Mouse (Mus musculus): Measurements from ENCODE around the gene Fam102a. TPM values are rescaled to one million over a fixed set of nuclear protein-coding genes. Genes with fewer than 3 reads are reported as not detected.

Fam102a gene
- polyA plus RNA-seq, 1 experiment from 2014 or later: 9.5 TPM

- ATAC-seq (ENCODE audit: low FRiP score, low read depth): no peak
Measured at GRCm38 (mm10) chr2:32520034-32520990, 14.8 kb upstream of the Fam102a start.

GRCm38 (mm10) chr2:32524536-32525031 lies 10.5 kb upstream of the Fam102a start:
- Histone ChIP-seq H3K4me3 (no peak overlapping the region), H3K4me2 (no peak overlapping the region), H3K27me3 (no peaks in the 10 kb centered on the region), H3K27ac (replicated peaks) (no peak overlapping the region), H3K9me3 (no peaks in the 10 kb centered on the region), H3K36me3 (no peaks in the 10 kb centered on the region), H3K9ac (no peak overlapping the region), H3K4me1 (replicated peaks) (no peaks in the 10 kb centered on the region)
- ATAC-seq (ENCODE audit: low FRiP score, low read depth): no peak
- 92% methylated on average over 13 of the region's 13 CpGs for WGBS

More at GRCm38 (mm10) chr2:32520034-32520990, 14.8 kb upstream of the Fam102a start:
- Histone ChIP-seq H3K27me3 (no peaks in the 10 kb centered on the region), H3K36me3 (no peaks in the 10 kb centered on the region), H3K4me3 (no peak overlapping the region), H3K9me3 (no peaks in the 10 kb centered on the region), H3K27ac (replicated peaks) (no peak overlapping the region), H3K9ac (no peak overlapping the region), H3K4me1 (replicated peaks) (no peaks in the 10 kb centered on the region), H3K4me2 (no peak overlapping the region)
- WGBS: 86% methylated on average over 8 of the region's 8 CpGs

DNA sequence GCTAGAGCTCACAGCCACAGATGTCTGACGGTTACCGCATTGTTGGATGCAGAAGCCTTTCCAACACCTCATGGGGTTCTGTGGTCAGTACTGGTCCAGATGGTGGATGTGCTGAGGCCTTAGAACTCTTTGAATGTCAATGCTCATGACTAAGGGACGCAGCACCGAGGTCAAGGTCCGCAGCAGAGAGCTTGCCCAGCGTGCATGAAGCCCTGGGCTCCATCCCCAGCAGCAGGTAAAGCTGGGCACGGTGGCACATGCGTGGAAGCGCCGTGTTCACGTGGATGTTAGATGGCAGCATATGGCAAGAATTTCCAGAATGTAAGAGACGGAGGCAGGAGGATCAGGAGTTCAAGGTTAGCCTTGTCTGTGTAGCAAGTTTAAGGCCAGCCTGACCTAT lies 9.3 kb upstream of the Fam102a start:
- H3K4me2 ChIP-seq: no peak overlapping the region
- H3K27ac ChIP-seq (replicated peaks): no peak overlapping the region
- H3K4me1 ChIP-seq (replicated peaks): no peaks in the 10 kb centered on the region
- 84% methylated on average over 12 of the region's 12 CpGs for WGBS
- no peaks in the 10 kb centered on the region for H3K9me3 ChIP-seq
- H3K27me3 ChIP-seq: no peaks in the 10 kb centered on the region
- no peak for ATAC-seq (ENCODE audit: low FRiP score, low read depth)
- no peaks in the 10 kb centered on the region for H3K36me3 ChIP-seq
- no peak overlapping the region for H3K9ac ChIP-seq
- no peak overlapping the region for H3K4me3 ChIP-seq

DNA sequence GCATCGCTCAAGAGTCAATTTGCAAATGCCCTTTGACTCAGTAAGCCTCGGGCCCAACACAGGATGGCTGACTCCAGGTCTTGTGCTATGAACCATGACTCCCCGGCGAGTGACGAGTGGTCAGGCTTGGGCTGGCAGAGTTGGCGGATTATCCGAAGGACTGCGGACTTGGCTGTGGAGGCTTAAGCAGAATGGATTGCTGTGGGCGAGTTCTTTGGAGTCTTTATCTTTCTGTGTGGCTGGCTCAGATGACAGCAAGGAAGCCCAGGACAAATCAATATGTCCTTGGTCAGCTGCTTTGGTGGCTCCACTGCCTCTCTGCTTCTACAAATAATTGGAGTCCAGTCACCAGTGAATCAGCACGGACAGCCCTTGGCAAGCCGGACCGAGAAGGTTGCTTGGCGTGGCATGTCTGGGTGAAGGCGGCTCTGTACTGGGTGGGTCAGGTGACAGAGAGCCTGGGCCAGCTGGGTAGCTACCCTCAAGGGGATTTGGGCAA lies 7.6 kb upstream of the Fam102a start:
- Histone ChIP-seq H3K9ac (no peak overlapping the region), H3K27me3 (no peaks in the 10 kb centered on the region), H3K27ac (replicated peaks) (no peak overlapping the region), H3K4me1 (replicated peaks) (no peaks in the 10 kb centered on the region), H3K4me2 (no peak overlapping the region), H3K36me3 (no peaks in the 10 kb centered on the region), H3K4me3 (no peak overlapping the region), H3K9me3 (no peaks in the 10 kb centered on the region)
- 78% methylated on average over 14 of the region's 14 CpGs for WGBS
- ATAC-seq (ENCODE audit: low FRiP score, low read depth): no peak

GRCm38 (mm10) chr2:32528326-32528725 lies 6.8 kb upstream of the Fam102a start:
- H3K4me3 ChIP-seq: no peak overlapping the region
- no peak overlapping the region for H3K4me2 ChIP-seq
- no peak overlapping the region for H3K9ac ChIP-seq
- no peaks in the 10 kb centered on the region for H3K27me3 ChIP-seq
- ATAC-seq (ENCODE audit: low FRiP score, low read depth): no peak
- WGBS: 88% methylated on average over 1 of the region's 1 CpGs
- H3K27ac ChIP-seq (replicated peaks): no peak overlapping the region
- H3K36me3 ChIP-seq: no peaks in the 10 kb centered on the region
- no peaks in the 10 kb centered on the region for H3K9me3 ChIP-seq
- H3K4me1 ChIP-seq (replicated peaks): no peaks in the 10 kb centered on the region

GRCm38 (mm10) chr2:32530479-32530878 lies 4.7 kb upstream of the Fam102a start:
- ATAC-seq (ENCODE audit: low FRiP score, low read depth): no peak
- no peak overlapping the region for H3K4me2 ChIP-seq
- no peaks in the 10 kb centered on the region for H3K27me3 ChIP-seq
- WGBS: 83% methylated on average over 2 of the region's 2 CpGs
- H3K9ac ChIP-seq: no peak overlapping the region
- H3K9me3 ChIP-seq: no peaks in the 10 kb centered on the region
- H3K4me1 ChIP-seq (replicated peaks): peaks cover 10% of the 10 kb centered on the region
- no peaks in the 10 kb centered on the region for H3K36me3 ChIP-seq
- no peak overlapping the region for H3K4me3 ChIP-seq
- no peak overlapping the region for H3K27ac ChIP-seq (replicated peaks)

- no peak for ATAC-seq (ENCODE audit: low FRiP score, low read depth)
- H3K27me3 ChIP-seq: no peaks in the 10 kb centered on the region
- no peaks in the 10 kb centered on the region for H3K9me3 ChIP-seq
- H3K4me1 ChIP-seq (replicated peaks): peaks cover 33% of the 10 kb centered on the region
- H3K36me3 ChIP-seq: no peaks in the 10 kb centered on the region
- no peak overlapping the region for H3K27ac ChIP-seq (replicated peaks)
- H3K9ac ChIP-seq: no peak overlapping the region
- WGBS: 94% methylated on average over 2 of the region's 2 CpGs
- no peak overlapping the region for H3K4me3 ChIP-seq
- H3K4me2 ChIP-seq: no peak overlapping the region
Measured at GRCm38 (mm10) chr2:32533163-32533562, 2.0 kb upstream of the Fam102a start.

DNA sequence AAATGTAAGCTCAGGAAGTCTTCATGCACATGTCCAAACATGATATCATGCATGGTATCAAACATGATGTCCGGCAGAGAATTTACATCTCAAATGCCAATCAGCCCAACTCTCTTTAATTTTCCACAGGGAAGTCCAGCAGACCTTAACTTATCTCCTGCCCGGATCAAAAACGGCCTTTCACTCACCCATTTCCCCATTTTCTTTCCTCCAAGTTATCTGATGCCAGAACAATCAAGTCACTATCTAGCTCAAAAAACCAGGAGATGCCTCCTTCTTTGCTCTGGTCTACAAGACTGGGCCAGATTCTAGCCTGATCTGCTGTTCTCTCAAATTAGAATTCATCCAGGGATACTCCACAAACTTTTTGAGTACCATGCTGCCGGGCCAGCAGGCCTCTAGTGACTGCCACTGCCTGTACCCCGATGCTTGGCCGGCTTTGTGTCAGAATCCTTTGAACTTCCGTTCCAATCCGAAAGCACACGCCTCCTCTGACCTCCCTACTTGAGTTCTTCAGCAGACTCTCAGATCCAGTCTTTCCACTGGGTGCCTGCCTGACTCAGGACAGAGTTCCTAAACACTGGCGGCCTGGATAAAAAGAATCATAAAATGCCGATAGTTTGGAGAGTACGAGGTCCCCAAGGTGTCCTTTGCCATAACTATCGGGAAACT lies 935 bp upstream of the Fam102a start:
- no peaks in the 10 kb centered on the region for H3K36me3 ChIP-seq
- H3K4me3 ChIP-seq: peak overlapping the region; percentile 87
- no peaks in the 10 kb centered on the region for H3K9me3 ChIP-seq
- H3K27ac ChIP-seq (replicated peaks): peak overlapping the region; percentile 84
- ATAC-seq (ENCODE audit: low FRiP score, low read depth): no peak
- peak overlapping the region; percentile 55 for H3K9ac ChIP-seq
- 11% methylated on average over 13 of the region's 13 CpGs for WGBS
- H3K27me3 ChIP-seq: no peaks in the 10 kb centered on the region
- peak overlapping the region; percentile 71 for H3K4me2 ChIP-seq
- H3K4me1 ChIP-seq (replicated peaks): peaks cover 44% of the 10 kb centered on the region

DNA sequence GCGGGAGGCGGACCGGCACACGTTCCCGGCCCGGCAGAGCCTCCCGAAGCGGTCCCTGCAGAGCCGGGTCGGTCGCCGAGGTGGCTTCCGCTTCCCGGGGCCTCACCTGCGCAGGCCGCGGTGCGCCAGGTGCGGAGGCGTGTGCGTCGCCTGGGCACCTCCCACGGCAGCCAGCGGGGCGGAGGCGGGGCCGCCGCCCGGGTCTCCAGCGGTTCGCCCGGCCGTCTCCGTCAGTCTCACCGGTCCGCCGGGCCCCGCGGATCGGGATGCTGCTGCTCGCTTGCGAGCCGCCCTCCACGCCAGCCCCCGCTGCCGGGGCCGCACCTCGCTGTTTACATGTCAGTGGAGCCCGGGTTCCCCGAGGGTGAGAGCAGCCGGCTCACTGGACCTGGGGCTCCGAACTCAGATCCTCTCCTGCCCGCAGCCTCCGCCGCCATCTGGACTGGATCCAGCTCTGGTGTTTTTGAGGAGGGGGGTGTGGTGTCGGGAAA lies 414 bp downstream of the Fam102a start:
- Histone ChIP-seq H3K4me3 (peak overlapping the region; percentile 87), H3K27me3 (no peaks in the 10 kb centered on the region), H3K4me1 (replicated peaks) (peaks cover 52% of the 10 kb centered on the region), H3K27ac (replicated peaks) (peak overlapping the region; percentile 93), H3K4me2 (peak overlapping the region; percentile 71), H3K36me3 (no peaks in the 10 kb centered on the region), H3K9ac (peak overlapping the region; percentile 87), H3K9me3 (no peaks in the 10 kb centered on the region)
- no peak; the same call in 1 of the 2 replicates for ATAC-seq (ENCODE audit: low FRiP score, low read depth)
- WGBS: under 1% methylated on average over 47 of the region's 56 CpGs

DNA sequence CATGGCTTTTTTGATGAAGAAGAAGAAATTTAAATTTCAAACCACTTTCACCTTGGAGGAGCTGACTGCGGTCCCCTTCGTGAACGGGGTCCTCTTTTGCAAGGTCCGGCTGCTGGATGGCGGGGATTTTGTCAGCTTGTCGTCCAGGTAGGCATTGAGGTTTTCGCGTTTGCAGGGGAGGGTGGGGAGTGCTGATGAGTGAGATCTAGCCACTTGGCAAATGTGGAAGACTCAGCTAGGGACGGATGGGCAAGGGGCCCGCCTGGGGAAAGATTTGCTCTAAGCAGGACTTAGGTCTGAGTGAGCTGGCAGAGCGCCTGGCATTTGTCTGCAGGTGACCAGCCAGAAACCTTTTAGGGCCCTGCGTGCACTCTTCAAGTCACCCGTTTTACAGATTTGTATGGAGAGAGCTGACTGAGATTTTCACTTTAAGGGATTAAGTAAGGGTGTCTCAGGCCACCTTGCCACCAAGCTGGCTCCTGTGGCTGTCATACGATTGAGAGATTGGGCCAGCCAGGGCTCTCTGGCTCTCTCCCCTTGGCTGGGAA lies 1.0 kb downstream of the Fam102a start:
- peaks cover 55% of the 10 kb centered on the region for H3K4me1 ChIP-seq (replicated peaks)
- H3K4me3 ChIP-seq: peak overlapping the region; percentile 87
- H3K27ac ChIP-seq (replicated peaks): peak overlapping the region; percentile 93
- no peaks in the 10 kb centered on the region for H3K27me3 ChIP-seq
- H3K4me2 ChIP-seq: peak overlapping the region; percentile 71
- no peaks in the 10 kb centered on the region for H3K9me3 ChIP-seq
- peak overlapping the region; percentile 87 for H3K9ac ChIP-seq
- 0% methylated on average over 14 of the region's 14 CpGs for WGBS
- ATAC-seq (ENCODE audit: low FRiP score, low read depth): no peak
- no peaks in the 10 kb centered on the region for H3K36me3 ChIP-seq

DNA sequence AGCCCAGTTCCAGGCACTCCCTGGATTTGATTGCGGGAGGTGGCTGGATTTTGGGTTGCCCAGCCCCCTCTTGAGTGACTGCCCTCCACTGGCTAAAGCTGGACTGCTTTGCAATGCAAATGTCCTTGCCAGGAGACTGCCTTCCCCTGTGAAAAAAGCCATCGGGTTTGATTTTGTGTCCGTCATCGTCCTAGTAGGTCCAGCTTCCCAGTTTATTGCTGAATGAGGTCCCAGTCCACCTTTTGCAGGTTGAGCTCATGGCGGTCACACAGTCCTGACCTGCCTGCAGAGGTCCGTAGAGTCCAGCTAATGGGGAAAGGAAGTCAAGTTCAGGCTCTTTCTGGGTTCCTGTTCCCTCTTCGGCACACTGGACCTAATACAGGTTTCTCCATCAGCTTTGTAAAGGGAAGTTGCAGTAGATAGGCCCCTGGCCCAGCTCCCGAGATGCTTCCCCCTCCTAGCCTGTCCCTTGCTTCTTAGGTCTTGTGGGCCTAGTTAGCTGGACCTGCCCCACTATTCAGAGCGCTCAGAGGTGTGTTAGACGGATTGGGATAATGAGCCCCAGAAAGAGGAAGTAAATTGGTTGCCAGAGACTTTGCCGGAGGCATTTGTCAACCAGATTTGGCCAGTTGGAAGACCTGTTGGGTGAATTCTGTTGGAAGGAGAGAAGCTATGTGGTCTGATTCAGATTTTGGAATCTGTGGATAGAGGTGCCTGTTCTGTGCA lies 1.7 kb downstream of the Fam102a start:
- peak overlapping the region; percentile 93 for H3K27ac ChIP-seq (replicated peaks)
- H3K9me3 ChIP-seq: no peaks in the 10 kb centered on the region
- H3K4me2 ChIP-seq: peak overlapping the region; percentile 71
- 3% methylated on average over 11 of the region's 11 CpGs for WGBS
- no peak for ATAC-seq (ENCODE audit: low FRiP score, low read depth)
- H3K9ac ChIP-seq: peak overlapping the region; percentile 87
- peak overlapping the region; percentile 87 for H3K4me3 ChIP-seq
- H3K36me3 ChIP-seq: no peaks in the 10 kb centered on the region
- peaks cover 60% of the 10 kb centered on the region for H3K4me1 ChIP-seq (replicated peaks)
- no peaks in the 10 kb centered on the region for H3K27me3 ChIP-seq
